Mouse (Mus musculus): ENCODE measurements at regions not wholly inside any gene's neighbourhood (a gene's known extent, or its start where the extent isn't known, plus 50 kb on each side); places are given as distances from the start of the nearest gene placed in this dataset.

GRCm38 (mm10) chr12:14302366-14302930 lies 150.6 kb upstream of the Fam84a start:
- no peaks in the 10 kb centered on the region for H3K4me1 ChIP-seq (ENCODE audit: control insufficient read depth, insufficient read depth, low read length)
- 94% methylated on average over 2 of the region's 2 CpGs for WGBS
- ATAC-seq: no peak

GRCm38 (mm10) chr12:14301676-14302365 lies 150.0 kb upstream of the Fam84a start:
- Histone ChIP-seq H3K9me3 (replicated peaks; ENCODE audit: control insufficient read depth, low read length) (no peaks in the 10 kb centered on the region), H3K4me2 (ENCODE audit: low read length) (no peak overlapping the region), H3K4me1 (ENCODE audit: control insufficient read depth, insufficient read depth, low read length) (no peaks in the 10 kb centered on the region), H3K27me3 (replicated peaks; ENCODE audit: control insufficient read depth, insufficient read depth, low read length) (no peaks in the 10 kb centered on the region), H3K4me3 (ENCODE audit: low read depth, low read length) (no peak overlapping the region), H3K36me3 (ENCODE audit: control insufficient read depth, insufficient read depth, low read length) (no peaks in the 10 kb centered on the region), H3K27ac (ENCODE audit: low read depth, low read length) (no peak overlapping the region), H3K9ac (ENCODE audit: low read length) (no peak overlapping the region)
- DNase-seq (ENCODE audit: low spot score): no peak
- WGBS: 91% methylated on average over 2 of the region's 2 CpGs
- ATAC-seq: no peak

More at GRCm38 (mm10) chr12:14302366-14302930, 150.6 kb upstream of the Fam84a start:
- Histone ChIP-seq H3K9me3 (replicated peaks; ENCODE audit: control insufficient read depth, low read length) (no peaks in the 10 kb centered on the region), H3K27ac (ENCODE audit: low read depth, low read length) (no peak overlapping the region), H3K9ac (ENCODE audit: low read length) (no peak overlapping the region), H3K4me2 (ENCODE audit: low read length) (no peak overlapping the region), H3K27me3 (replicated peaks; ENCODE audit: control insufficient read depth, insufficient read depth, low read length) (no peaks in the 10 kb centered on the region), H3K36me3 (ENCODE audit: control insufficient read depth, insufficient read depth, low read length) (no peaks in the 10 kb centered on the region), H3K4me3 (ENCODE audit: low read depth, low read length) (no peak overlapping the region)
- no peak for DNase-seq (ENCODE audit: low spot score)

- Histone ChIP-seq H3K36me3 (ENCODE audit: control insufficient read depth, insufficient read depth, low read length) (no peaks in the 10 kb centered on the region), H3K9me3 (replicated peaks; ENCODE audit: control insufficient read depth, low read length) (no peaks in the 10 kb centered on the region), H3K9ac (ENCODE audit: low read length) (no peak overlapping the region), H3K4me3 (ENCODE audit: low read depth, low read length) (no peak overlapping the region), H3K4me2 (ENCODE audit: low read length) (no peak overlapping the region), H3K4me1 (ENCODE audit: control insufficient read depth, insufficient read depth, low read length) (peaks cover 4% of the 10 kb centered on the region; the same call in 1 of the 2 replicates), H3K27me3 (replicated peaks; ENCODE audit: control insufficient read depth, insufficient read depth, low read length) (no peaks in the 10 kb centered on the region), H3K27ac (ENCODE audit: low read depth, low read length) (no peak overlapping the region)
- peak; percentile 8 for DNase-seq (ENCODE audit: low spot score)
- ATAC-seq: no peak
- WGBS: 47% methylated on average over 3 of the region's 3 CpGs
Measured at GRCm38 (mm10) chr12:14292083-14292482, 140.2 kb upstream of the Fam84a start.

- H3K9me3 ChIP-seq (replicated peaks; ENCODE audit: control insufficient read depth, low read length): no peaks in the 10 kb centered on the region
- H3K36me3 ChIP-seq (ENCODE audit: control insufficient read depth, insufficient read depth, low read length): no peaks in the 10 kb centered on the region
- H3K9ac ChIP-seq (ENCODE audit: low read length): no peak overlapping the region
- DNase-seq (ENCODE audit: low spot score) (no peak), ATAC-seq (no peak)
- H3K27ac ChIP-seq (ENCODE audit: low read depth, low read length): no peak overlapping the region
- no peak overlapping the region for H3K4me3 ChIP-seq (ENCODE audit: low read depth, low read length)
- H3K4me2 ChIP-seq (ENCODE audit: low read length): no peak overlapping the region
- peaks cover 11% of the 10 kb centered on the region; the same call in 1 of the 2 replicates for H3K4me1 ChIP-seq (ENCODE audit: control insufficient read depth, insufficient read depth, low read length)
- no peaks in the 10 kb centered on the region for H3K27me3 ChIP-seq (replicated peaks; ENCODE audit: control insufficient read depth, insufficient read depth, low read length)
- WGBS: 87% methylated on average over 2 of the region's 2 CpGs
Measured at GRCm38 (mm10) chr12:14287657-14288056, 135.8 kb upstream of the Fam84a start.

- H3K27ac ChIP-seq (ENCODE audit: low read depth, low read length): no peak overlapping the region
- H3K36me3 ChIP-seq (ENCODE audit: control insufficient read depth, insufficient read depth, low read length): no peaks in the 10 kb centered on the region
- no peak for DNase-seq (ENCODE audit: low spot score)
- no peaks in the 10 kb centered on the region for H3K27me3 ChIP-seq (replicated peaks; ENCODE audit: control insufficient read depth, insufficient read depth, low read length)
- no peak overlapping the region for H3K4me3 ChIP-seq (ENCODE audit: low read depth, low read length)
- no peaks in the 10 kb centered on the region for H3K9me3 ChIP-seq (replicated peaks; ENCODE audit: control insufficient read depth, low read length)
- WGBS: 78% methylated on average over 1 of the region's 1 CpGs
- H3K4me2 ChIP-seq (ENCODE audit: low read length): no peak overlapping the region
- peaks cover 7% of the 10 kb centered on the region; the same call in 1 of the 2 replicates for H3K4me1 ChIP-seq (ENCODE audit: control insufficient read depth, insufficient read depth, low read length)
- no peak overlapping the region for H3K9ac ChIP-seq (ENCODE audit: low read length)
- ATAC-seq: no peak
Measured at GRCm38 (mm10) chr12:14286676-14287075, 134.8 kb upstream of the Fam84a start.

GRCm38 (mm10) chr12:14285870-14286535 lies 134.1 kb upstream of the Fam84a start:
- ATAC-seq (no peak), DNase-seq (ENCODE audit: low spot score) (peak; percentile 10)
- 93% methylated on average over 2 of the region's 2 CpGs for WGBS
- Histone ChIP-seq H3K9me3 (replicated peaks; ENCODE audit: control insufficient read depth, low read length) (no peaks in the 10 kb centered on the region), H3K27ac (ENCODE audit: low read depth, low read length) (no peak overlapping the region), H3K36me3 (ENCODE audit: control insufficient read depth, insufficient read depth, low read length) (no peaks in the 10 kb centered on the region), H3K4me2 (ENCODE audit: low read length) (no peak overlapping the region), H3K4me1 (ENCODE audit: control insufficient read depth, insufficient read depth, low read length) (peaks cover 7% of the 10 kb centered on the region; the same call in 1 of the 2 replicates), H3K9ac (ENCODE audit: low read length) (no peak overlapping the region), H3K27me3 (replicated peaks; ENCODE audit: control insufficient read depth, insufficient read depth, low read length) (no peaks in the 10 kb centered on the region), H3K4me3 (ENCODE audit: low read depth, low read length) (no peak overlapping the region)

GRCm38 (mm10) chr12:14283106-14283692 lies 131.3 kb upstream of the Fam84a start:
- Histone ChIP-seq H3K9ac (ENCODE audit: low read length) (no peak overlapping the region), H3K27ac (ENCODE audit: low read depth, low read length) (no peak overlapping the region), H3K36me3 (ENCODE audit: control insufficient read depth, insufficient read depth, low read length) (no peaks in the 10 kb centered on the region), H3K9me3 (replicated peaks; ENCODE audit: control insufficient read depth, low read length) (no peaks in the 10 kb centered on the region), H3K27me3 (replicated peaks; ENCODE audit: control insufficient read depth, insufficient read depth, low read length) (no peaks in the 10 kb centered on the region), H3K4me1 (ENCODE audit: control insufficient read depth, insufficient read depth, low read length) (peaks cover 7% of the 10 kb centered on the region; the same call in 1 of the 2 replicates), H3K4me2 (ENCODE audit: low read length) (no peak overlapping the region), H3K4me3 (ENCODE audit: low read depth, low read length) (no peak overlapping the region)
- ATAC-seq (peak; percentile 57), DNase-seq (ENCODE audit: low spot score) (peak; percentile 32)
- WGBS: 26% methylated on average over 4 of the region's 4 CpGs

- DNase-seq (ENCODE audit: low spot score) (no peak), ATAC-seq (no peak)
- Histone ChIP-seq H3K4me3 (ENCODE audit: low read depth, low read length) (no peak overlapping the region), H3K27me3 (replicated peaks; ENCODE audit: control insufficient read depth, insufficient read depth, low read length) (no peaks in the 10 kb centered on the region), H3K9ac (ENCODE audit: low read length) (no peak overlapping the region), H3K9me3 (replicated peaks; ENCODE audit: control insufficient read depth, low read length) (no peaks in the 10 kb centered on the region), H3K36me3 (ENCODE audit: control insufficient read depth, insufficient read depth, low read length) (no peaks in the 10 kb centered on the region), H3K4me1 (ENCODE audit: control insufficient read depth, insufficient read depth, low read length) (no peaks in the 10 kb centered on the region), H3K4me2 (ENCODE audit: low read length) (no peak overlapping the region), H3K27ac (ENCODE audit: low read depth, low read length) (no peak overlapping the region)
Measured at GRCm38 (mm10) chr12:14275265-14275664, 123.4 kb upstream of the Fam84a start.
